Mouse (Mus musculus) right cerebral cortex, postnatal 10 days (tissue): ENCODE data around the gene Tbx19.

Experiments used
- DNase-seq, 2 experiments: peaks; one replicate each; pipeline ENCODE4 v3.0.0; 2021; ENCODE audit warnings: low spot score in 2 of 2

Gene Tbx19

DNA sequence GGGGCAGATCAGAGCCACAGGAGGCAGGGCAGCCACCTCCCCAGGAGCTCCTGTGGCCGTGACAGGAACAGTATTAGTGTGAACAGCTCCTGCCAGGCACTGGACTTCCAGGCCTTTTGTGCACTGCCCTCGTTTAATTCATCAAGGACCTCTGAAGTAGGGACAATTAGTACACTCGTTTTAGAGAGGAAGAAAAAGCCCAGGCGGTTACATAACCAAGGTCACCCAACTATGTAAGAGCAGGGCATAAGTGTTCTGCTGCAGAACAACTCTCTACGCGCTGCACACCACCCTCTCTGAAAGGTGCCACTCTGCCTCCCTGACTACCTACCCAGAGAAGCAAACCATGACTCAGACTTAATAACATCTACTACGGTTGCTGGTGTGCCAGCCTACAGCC lies 24.5 kb upstream of the Tbx19 start:
- no peak for DNase-seq

DNA sequence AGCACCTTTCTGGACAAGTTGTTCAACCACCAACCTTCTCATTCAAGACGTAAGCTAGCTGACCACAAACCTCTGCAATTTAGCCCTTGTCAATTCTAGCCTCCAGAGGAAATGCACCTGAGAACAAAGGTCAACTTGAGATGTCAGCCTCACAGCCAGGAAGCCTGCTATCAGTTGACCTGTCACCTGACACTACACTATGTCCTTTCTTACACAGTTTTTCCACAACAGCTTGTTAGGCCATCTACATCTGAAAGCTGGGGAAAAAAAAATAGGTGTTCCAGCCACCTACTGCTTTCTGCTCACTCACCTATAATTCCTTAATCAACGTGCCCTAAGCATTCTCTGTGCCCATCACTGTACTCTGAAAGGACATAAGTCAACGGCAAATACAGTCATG lies 23.6 kb upstream of the Tbx19 start:
- DNase-seq, result no peak

DNA sequence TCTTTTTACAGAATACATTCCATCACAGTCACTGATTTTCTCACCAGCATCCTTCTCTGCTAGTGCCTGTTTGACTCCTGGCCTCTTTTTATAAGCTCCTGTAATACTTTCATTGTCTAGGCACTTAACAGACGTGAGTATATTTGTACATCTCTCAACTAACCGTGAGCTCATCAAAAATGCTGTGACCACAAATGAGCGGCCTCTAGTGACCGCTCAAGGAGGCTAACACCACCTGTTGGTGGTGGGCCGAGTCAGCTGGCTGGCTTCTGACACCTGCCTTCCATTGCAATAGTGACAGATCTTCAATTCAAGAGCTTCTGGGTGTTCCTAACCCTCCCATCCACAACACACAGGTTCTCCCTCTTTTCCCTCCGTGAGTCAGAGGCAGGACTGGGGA lies 22.8 kb upstream of the Tbx19 start:
- no peak for DNase-seq

DNA sequence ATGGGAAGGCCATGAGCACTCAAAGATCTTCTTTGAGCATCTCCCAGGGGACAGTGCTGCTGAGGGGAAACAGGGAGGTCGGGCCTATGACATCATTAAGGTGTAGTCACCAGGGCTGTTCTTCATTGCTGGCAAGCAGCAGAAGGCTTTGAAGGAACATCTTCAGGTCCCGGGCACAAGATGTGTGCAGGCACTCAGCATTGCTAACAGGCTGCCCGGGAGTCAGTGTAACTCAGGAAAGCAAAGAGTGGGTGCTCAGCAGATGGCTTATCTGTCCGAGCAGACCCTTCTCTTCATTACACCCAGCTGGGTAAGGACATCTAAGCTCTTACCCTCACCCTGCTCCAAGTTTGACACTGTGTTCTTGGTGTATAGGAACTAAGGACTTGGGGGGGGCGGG lies 18.7 kb upstream of the Tbx19 start:
- no peak for DNase-seq

DNA sequence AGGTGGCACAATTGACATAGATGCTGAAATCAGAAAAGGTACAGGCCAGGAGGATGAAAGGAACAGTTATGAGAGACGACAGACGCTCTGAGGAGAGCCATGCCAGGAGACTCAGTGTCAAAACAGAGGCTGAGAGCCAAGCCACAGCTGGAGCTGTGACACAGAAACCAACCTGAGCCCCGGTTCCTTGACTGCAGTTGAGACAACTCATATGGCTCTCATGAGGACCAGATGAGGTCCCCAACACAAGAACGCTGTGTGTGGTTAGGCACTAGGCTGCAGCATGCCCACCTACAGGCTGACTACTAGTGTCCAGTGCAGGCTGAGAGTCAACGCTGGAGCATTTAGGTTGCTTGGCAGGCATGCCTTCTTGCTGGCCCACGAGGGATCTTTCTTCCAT lies 17.5 kb upstream of the Tbx19 start:
- no peak for DNase-seq

DNA sequence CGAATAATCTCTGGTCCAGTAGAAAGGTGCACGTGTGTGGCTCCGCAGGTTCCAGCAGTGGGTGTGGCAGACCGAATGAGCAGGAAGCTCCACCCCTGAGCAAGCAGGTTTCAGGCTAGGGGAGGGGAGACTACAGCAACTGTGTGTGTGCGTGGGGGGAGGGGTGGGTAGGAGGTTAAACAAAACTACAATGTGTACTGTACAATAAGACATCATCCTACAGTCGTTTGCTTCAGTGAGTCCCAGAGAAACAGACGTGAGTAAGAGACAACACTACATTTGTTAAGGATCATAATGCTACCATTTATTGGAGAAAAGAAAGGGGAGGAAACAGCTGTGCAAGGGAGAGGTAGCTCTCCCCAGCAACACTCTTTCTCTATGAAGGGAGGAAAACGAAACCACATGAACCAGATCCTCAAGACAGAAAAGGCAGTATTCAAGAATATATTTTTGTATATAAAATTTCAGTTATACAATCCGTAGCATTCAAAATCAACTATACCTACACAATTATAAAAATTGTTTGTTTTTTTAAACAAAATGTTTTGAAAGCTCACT lies 13.6 kb upstream of the Tbx19 start:
- DNase-seq, result no peak

DNA sequence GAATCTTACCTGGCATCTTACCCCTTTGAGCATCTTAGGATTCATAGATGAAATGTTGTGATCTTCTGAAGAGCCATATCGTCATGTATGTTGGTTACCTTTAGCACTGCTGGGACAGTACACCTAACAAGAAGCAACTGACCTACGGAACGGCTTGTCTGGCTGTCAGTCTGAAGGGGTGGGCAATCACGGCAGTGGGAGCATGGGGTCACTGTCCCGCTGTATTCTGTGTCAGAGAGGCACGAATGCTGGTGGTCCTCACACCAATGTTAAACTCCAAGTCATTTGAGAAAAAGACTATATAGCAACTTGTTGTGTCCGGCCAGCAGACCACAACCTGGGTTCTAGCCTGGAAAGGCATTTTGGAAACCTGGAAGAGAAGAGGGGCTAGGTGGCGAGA lies 10.7 kb upstream of the Tbx19 start:
- peak in 1 of 2 experiments; percentile 6 for DNase-seq

DNA sequence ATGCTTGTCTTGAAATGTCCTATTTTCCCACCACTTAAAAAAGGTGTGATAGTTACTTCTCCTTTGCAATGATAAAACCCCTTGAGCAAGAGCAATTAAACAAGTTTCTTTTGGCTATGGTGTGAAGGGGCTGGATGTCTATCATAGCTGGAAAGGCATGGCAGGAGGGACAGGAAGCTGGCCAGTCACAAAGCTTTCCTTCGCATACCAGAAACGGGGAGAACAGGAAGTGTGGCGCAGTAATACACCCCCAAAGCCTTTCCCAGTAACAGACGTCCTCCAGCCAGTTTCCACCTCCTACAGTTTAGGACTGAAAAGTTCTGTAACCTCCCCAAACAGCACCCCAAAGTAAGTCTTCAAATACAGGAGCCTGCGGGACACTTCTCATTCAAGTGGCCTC lies 9.6 kb upstream of the Tbx19 start:
- no peak for DNase-seq

DNA sequence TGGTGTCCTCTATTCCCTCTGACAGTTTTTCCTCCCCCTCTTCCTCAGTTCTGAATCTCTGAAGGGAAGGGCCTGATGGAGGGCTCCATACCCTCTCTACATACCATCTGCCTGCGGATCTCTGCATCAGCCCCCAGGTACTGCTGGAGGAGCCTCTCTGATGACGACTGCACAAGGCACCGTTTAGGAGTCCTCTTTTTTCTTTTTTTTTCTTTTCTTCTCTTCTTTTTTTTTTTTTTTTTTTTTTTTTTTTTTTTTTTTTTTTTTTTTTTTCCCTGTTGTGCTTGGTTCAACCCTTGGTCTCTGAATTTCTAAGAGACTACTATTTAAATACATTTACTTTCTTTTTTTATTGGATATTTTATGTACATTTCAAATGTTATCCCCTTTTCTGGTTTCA lies 8.9 kb upstream of the Tbx19 start:
- no peak for DNase-seq

DNA sequence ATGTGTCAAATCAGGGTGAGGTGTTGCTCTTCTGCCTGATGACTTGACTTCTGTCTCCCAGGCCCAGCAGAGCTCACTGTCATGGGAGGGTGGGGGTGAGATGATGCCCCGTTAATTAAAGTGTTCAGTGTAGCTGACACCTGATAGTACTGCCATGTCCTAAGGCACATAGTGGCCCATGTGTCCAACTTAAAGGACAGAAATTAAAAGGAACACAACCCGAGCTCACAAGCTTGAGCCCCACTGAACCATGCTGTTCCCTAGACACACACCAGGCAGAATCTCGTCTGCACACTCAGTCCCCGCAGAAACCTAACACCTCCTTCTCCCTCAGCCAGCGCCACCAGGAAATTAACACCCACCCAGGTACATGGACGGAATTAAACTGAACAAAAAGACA lies 4.3 kb upstream of the Tbx19 start:
- DNase-seq, result no peak

DNA sequence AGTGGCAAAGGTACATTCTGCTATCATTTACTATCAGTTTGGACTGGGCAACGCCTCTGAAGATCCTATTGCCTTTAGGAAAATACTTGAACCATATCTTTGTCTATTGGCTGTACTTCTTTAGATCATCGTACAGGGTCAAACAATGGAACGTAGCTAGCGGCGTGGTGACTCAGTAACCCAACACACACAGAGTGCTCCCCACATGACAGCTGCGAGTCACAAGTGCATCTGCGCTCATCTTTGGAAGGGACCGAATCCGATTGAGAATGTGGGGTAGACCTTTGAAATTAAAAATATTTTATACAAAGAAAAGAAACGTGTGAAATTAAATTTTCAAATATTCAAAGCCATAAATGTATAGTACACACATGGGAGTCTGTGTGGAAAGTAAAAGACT lies 1.7 kb downstream of the Tbx19 start:
- DNase-seq, result no peak

DNA sequence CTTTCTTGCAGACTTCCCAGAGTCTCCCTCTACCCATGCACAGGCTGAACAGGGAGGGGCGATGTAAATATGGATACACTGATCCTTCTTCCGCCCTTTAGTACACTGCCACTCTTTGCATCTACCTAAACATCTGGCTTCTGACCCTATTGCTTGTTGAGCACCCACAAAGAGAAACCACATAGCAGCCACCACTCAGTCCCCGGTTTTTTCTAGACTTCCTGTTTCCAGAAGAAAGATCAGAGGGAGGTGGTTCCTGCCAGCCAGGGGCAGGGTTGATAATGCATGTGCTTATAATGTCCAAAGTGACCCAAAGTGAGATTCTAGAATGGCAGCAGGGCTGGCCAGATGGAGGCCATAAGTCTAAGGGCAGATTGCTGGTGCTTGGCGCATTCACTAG lies 6.4 kb downstream of the Tbx19 start:
- no peak for DNase-seq

DNA sequence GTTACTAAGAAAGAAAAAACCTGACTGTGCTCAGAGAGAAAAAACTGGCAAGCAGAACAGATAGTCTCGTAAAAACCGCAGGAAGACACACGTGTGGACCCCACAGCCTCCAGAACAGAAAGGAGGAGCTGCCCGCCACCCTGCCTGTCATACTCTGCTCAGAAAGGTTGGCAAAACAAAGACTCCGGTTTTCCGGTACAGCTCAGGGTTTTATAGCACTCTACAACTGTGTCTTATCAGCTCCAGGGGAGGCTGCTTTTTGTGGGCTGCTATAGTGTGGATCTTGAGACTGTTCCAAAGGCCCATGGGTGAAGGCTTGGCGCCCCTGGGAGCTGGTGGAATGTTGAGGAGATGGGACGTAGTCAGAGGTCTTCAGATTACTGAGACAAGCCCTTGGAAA lies 9.4 kb downstream of the Tbx19 start:
- DNase-seq, result no peak

DNA sequence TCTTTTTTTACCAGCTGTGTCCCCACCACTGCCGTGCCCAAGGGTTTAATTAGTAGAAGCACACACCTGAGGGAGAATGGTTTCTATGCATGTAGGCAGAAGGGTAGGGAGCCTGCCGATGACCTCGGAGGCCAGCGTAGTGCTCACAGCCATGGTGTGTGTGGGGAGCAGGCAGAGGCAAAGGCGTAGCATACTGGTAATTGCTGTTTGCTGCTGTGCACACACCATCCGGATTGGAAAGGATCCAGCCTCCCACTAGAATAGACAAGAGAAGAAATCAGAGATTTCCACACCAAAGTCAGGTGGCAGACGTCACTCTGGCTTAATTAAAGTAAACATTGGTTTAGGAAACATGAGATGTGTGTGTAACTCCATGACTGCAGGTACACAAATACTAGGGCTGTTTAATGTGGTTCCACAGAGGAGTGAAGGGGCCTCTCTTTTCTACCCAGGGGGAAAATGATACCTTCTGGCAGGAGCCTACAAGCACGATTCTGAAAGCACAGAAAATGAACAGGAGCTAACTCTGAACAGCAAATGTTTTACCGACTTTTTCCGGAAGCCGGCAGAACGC lies 18.1 kb downstream of the Tbx19 start:
- DNase-seq, result no peak

DNA sequence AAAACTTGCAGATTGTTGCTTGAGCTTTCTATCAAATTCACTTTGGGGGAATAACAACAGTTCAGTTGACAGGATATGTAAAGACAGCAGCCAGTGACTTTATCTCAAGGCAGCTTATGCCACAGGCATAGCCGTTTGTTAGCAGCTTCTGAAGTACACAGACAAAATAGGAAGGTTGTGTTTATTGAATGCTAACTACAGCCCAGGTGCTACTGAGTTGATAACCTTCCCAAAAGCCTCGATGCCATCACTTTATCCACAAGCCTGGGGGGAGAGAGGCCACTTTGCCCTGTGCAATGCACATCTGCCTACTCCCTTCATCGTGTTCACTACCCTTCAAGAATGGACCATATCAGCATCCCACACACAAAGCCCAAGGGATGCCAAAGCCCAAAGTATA lies 20.3 kb downstream of the Tbx19 start:
- DNase-seq, result no peak

DNA sequence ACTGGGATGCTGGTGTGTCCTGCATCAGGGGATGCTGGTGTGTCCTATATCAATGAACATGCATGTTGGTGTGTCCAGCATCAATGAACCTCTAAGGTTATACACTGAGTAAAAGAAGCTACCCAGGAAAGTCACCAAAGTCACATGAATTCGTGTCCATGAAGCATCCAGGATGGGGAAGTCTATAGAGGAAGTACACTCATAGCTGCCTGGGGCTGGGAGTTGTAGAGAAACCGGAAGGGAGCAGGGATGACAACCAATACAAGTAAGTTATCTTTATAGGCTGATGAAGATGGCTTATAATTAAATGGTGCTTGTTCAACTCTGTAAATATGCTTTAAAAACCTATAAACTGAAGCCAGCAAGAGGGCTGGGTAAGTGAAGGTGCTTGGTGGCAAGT lies 26.7 kb downstream of the Tbx19 start:
- DNase-seq, result no peak

DNA sequence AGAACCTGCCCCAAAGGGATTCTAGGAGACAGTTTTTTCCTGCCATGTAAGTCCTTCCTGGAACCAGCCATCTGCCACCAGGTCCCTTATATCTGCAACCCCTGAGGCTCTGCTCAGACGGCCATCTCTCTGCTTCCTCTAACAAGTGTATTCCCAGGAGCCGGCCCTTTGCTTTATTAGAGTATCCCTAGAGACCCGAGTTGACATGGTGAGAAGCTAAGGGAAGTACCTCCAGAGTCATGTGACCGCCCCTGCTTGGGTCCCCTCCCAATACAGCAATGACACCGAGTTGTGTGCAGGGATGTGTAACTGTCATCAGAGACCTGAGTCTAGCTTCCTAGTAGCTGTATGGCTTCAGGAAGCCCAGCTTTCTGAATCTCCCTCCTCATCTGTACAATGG lies 27.3 kb downstream of the Tbx19 start:
- no peak for DNase-seq

DNA sequence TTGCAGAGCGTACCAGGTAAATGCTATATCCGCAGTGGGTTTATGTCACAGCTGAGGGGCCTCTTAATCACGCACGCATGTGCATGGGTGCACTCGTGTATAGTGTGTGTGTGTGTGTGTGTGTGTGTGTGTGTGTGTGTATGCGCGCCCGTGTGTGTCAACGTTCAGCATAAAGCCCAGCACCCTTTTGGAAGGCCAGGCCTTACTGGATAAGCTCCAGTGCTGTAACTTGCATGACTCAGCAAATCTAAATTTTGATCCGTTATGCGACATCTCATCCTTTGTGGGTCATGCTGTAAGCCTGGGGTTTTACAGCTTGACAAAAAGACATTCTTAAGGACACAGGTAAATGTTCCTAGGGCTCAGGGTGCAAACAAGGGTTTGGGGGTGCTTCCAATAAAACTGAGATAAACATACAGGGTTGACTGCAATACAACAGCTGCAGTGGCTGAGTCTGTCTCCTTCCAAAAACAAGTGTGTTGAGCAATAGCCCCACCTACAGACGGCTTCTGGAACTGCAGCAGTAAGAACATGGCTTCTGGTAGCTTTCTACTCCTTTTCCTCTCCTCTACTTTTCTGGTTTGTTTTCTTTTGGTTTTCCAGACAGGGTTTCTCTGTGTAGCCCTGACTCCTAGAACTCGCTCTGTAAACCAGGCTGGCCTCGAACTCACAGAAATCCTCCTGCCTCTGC lies 28.2 kb downstream of the Tbx19 start:
- peak; percentile 84 to 86 for DNase-seq

DNA sequence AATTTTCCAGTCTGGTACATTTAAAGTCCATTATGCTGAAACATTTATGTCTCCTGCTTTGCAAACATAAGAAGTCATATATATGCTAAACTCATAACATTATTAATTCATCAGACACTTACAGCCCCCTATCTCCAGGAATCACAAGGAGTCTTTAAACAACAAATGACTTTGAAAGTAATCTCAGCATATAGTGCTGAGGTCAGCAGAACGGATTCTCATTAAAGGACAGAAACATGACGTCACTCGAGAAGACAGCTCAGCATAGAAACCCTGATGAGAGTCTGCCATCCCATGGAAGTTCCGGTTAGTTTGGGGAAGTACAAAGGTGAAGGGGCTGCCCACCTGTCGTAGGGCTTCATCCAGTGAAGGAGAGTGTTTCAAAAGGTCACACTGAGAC lies 31.0 kb downstream of the Tbx19 start:
- DNase-seq, result no peak

DNA sequence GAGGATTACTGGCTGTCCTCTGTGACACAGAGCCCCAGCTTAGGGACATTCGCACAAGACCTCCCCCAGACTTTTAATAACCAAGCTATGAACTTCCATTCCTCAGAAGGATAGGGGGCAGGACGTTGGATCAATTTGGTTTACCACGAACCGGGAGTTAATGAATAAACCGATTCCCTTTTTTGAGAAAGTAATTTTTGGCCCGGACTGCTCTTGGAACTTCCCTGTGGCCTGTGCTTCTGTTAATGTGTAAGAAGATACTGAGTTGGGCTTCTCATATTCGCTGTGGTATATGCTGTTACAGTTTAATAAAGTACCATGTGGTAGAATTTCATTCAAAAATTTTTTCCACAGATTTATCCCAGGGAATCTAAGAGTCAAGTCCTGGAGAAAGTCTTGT lies 39.5 kb downstream of the Tbx19 start:
- DNase-seq, result no peak

DNA sequence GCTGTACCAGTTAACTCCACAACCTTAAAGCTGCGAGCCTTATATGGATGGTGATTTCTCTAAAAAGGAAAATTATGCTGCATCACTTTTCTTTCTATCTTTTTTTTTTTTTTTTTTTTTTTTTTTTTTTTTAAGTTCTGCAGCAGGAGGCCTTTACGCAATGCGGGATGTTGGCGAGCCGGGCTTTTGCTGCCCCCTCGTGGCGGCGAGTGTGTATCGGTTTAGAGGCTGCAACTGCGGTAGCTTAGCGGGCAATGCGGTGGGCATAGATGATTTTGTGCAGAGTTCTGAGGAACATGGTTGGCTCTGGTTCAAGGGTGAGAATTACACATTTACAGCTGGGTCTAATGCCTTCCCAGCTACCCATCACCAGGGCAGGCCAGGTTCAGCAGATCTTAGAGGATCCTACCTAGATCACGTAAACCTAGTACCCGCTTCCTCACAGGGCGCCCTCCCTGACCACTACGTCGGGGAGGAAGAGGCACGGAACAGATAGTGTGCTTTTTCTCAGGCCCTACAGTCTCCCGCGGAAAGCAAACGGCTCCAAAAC lies 40.1 kb downstream of the Tbx19 start:
- DNase-seq, result peak; percentile 93 to 95

DNA sequence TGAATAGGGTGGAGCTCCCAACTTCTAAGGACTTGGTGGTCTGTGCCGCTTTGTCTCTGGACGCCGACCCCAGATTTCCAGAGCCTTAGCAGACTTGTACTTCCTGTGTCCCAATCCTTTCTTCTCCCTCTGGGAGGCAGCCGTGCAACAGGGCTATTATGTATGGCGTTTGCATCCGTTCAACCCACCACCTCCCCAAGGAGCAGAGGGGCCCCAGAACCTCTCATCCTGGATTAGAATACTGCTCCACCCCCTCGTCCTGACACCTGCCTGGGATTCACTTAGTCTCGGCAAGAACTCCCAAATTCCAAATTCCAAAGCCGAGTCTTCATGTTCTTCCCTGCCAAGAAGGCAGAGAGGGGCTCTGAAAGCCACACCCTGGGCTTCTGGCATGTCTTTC lies 40.8 kb downstream of the Tbx19 start:
- no peak for DNase-seq

DNA sequence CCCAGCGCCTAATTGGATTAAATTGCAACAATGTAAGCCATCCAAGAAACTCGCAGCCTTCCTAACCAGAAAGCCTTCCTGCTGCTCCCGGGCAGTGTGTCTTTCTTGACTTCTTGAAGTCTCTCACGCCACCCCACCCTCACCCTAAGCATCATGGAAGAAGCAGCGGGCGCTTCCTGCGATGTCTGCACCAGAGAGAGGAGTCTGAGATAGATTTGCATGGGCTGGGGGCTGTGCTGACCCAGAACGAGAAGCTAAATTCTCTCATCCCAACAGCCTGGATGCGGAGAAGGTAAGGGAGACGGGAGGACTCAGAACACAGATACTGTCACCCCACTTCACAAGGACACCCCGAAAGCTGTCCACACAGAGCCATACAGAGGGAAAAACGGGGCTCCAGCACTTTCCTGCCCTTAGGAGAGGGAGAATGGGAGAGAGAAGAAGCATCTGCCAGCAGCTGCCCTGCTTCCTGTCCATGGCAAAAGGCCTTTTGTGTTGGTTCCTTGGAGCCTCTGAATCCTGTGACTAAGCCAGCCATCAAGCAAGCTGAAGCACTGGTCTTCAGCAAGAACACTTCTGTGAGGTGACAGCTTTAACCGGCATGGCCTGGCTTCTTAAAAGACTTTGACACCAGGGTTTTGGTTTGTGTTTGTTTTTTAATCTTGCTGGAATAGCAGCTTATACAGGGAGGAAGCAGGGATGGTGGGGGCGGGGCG lies 41.4 kb downstream of the Tbx19 start:
- DNase-seq, result no peak
